Mouse (Mus musculus): ENCODE results near the gene Atp6v0e2.

Atp6v0e2 gene

GRCm38 (mm10) chr6:48538841-48539737 is 1.7 kb downstream of the Atp6v0e2 start:
- in situ Hi-C loops (cut with MboI, MseI): loop anchor here (10.0 kb wide), 1 partner anchor 236 kb away; the partner anchor contains the start of gene Gimap3

DNA sequence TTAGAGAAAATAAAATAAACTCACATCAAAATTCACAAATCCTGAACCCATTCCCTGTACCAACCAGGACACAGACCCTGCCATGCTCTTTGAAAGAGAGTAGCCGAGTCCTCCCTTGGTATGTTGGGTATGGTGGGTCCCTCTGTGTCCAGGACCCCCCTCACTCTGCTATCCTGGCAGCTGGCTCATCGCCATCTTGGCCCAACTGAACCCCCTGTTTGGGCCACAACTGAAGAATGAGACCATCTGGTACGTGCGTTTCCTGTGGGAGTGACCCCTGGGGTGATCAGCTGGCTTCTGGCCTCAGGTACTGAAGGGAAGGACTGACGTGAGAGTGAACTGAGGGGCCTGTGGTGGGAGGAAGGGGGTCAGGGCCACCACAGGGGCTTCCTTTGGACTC is 2.4 kb downstream of the Atp6v0e2 start:
- in situ Hi-C loops (cut with MboI, MseI): loop anchor here (5.0 to 10.0 kb wide), 3 partner anchors 97 to 365 kb away; partner anchors contain the start of gene Gimap3

DNA sequence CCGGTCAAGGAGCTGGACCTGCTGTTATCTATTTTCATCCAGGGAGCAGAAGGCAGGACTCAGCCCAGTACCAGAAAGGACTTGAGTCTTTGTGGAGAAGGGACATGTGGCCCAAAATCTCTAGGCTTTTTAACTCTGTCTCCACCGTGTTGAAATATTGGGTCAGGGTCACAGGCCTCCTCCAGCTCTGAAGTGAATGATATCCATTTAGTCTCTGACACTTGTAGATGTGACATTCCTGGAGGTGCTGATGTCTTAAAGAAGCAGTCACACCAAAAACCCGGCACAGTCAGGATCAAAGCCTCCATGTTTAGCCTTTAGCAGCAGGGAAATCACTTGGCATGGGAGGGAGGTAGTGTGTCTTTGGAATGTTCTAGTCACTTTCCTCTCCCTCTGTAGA is 3.3 kb downstream of the Atp6v0e2 start:
- in situ Hi-C loops (cut with MboI, MseI): loop anchor here (5.0 to 10.0 kb wide), 2 partner anchors 97 to 366 kb away; no protein-coding TSS in a partner anchor

- in situ Hi-C loops (cut with MboI, MseI): loop anchor here (5.0 to 10.0 kb wide), 2 partner anchors 95 to 367 kb away; no protein-coding TSS in a partner anchor
Observed at GRCm38 (mm10) chr6:48541560-48542450, 4.4 kb downstream of the Atp6v0e2 start.

DNA sequence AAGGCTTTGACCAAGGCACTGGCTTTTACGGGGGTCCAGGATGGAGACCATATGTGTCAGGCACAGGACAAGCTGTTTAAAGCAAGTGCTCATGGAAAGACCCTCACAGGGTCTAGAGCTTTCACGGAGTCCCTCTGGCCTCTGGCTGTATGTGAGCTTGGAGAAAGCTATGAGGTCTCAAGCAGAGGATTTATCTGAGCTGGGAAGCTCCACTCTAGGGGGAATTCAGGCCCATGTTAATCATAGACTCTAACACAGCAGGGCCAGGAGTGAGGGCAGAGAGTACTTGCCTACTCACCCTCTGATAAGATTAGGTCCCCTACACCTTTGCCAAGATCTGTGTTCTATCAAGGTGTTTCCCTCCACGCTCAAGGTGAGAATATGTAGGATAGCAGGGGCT is 5.2 kb downstream of the Atp6v0e2 start:
- in situ Hi-C loops (cut with MboI, MseI): loop anchor here (5.0 to 10.0 kb wide), 2 partner anchors 95 to 368 kb away; no protein-coding TSS in a partner anchor

GRCm38 (mm10) chr6:48545251-48545650 is 7.8 kb downstream of the Atp6v0e2 start:
- in situ Hi-C loops (cut with MboI, MseI): loop anchor here (10.0 kb wide), 1 partner anchor 370 kb away; no protein-coding TSS in a partner anchor

GRCm38 (mm10) chr6:48546271-48546670 is 8.9 kb downstream of the Atp6v0e2 start:
- in situ Hi-C loops (cut with MboI, MseI): loop anchor here (10.0 kb wide), 1 partner anchor 371 kb away; no protein-coding TSS in a partner anchor

- in situ Hi-C loops (cut with MboI, MseI): loop anchor here (10.0 kb wide), 1 partner anchor 372 kb away; no protein-coding TSS in a partner anchor
Observed at GRCm38 (mm10) chr6:48546858-48547257, 9.4 kb downstream of the Atp6v0e2 start.

- in situ Hi-C loops (cut with MboI, MseI): loop anchor here (10.0 kb wide), 1 partner anchor 374 kb away; no protein-coding TSS in a partner anchor
Observed at GRCm38 (mm10) chr6:48548314-48548713, 10.9 kb downstream of the Atp6v0e2 start.

GRCm38 (mm10) chr6:48552918-48553317 is 15.5 kb downstream of the Atp6v0e2 start:
- in situ Hi-C loops (cut with MboI, MseI): no loop called here

GRCm38 (mm10) chr6:48553819-48554218 is 16.4 kb downstream of the Atp6v0e2 start:
- in situ Hi-C loops (cut with MboI, MseI): no loop called here

GRCm38 (mm10) chr6:48554280-48555103 is 17.1 kb downstream of the Atp6v0e2 start, which contains the start of gene Lrrc61:
TSS of gene Lrrc61 (plus strand) at chr6:48554796.
- in situ Hi-C loops (cut with MboI, MseI): no loop called here

GRCm38 (mm10) chr6:48555104-48555890 is 17.9 kb downstream of the Atp6v0e2 start:
- in situ Hi-C loops (cut with MboI, MseI): no loop called here

- in situ Hi-C loops (cut with MboI, MseI): no loop called here
Observed at GRCm38 (mm10) chr6:48555956-48556355, 18.5 kb downstream of the Atp6v0e2 start.

DNA sequence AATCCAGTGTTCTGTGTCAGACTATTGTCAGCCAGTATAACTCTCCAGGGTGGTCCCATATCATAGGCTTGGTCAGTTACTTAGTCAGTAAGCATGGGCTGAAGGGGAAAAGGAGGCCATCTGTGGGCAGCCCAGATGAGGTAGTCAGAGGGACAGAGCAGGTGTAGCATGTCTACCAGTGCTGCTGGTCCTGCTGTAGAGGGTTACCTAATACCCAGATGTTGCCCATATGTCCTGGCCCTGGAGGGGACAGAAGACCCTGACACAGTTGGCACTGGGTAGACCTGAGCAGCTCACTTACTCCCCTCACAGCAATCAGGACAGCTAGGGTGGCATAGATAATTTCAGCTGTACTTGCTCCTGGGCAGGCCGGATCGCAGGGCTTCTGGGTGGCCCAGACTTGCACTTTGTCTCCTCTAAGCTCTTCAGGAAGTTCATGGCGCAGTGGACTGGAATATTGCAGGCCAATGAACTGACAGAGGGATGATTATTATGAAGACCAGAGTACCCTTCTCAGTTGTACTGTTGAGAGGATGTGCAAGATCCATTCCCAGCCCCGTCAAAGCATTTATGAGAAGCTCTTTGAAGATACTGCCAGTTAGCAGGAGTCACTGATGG is 28.4 kb downstream of the Atp6v0e2 start:
- in situ Hi-C loops (cut with MboI, MseI): loop anchor here (5.0 kb wide), 1 partner anchor 49 kb away; no protein-coding TSS in a partner anchor

- in situ Hi-C loops (cut with MboI, MseI): loop anchor here (5.0 kb wide), 1 partner anchor 49 kb away; no protein-coding TSS in a partner anchor
Observed at GRCm38 (mm10) chr6:48566312-48566711, 28.9 kb downstream of the Atp6v0e2 start.

GRCm38 (mm10) chr6:48568036-48568984 is 30.9 kb downstream of the Atp6v0e2 start:
- in situ Hi-C loops (cut with MboI, MseI): loop anchor here (5.0 kb wide), 1 partner anchor 51 kb away; no protein-coding TSS in a partner anchor
